Mouse (Mus musculus) splenic B cell, adult 2 months (primary cell): ENCODE results near the gene Zcchc10.
"Not testable (repeated sequence)": the region's sequence is repeated elsewhere in the genome, so short reads cannot be mapped to it uniquely, and the experiment has no call there.

Source experiments
- DNase-seq: peaks from one replicate; pipeline ENCODE4 v3.0.0-alpha.2; 2011; ENCODE audit warnings: low read depth, low spot score
- H3K27me3 ChIP-seq: 2 replicates; pipeline ENCODE4 v1.6.1; 2012; ENCODE audit warnings: mild to moderate bottlenecking, low read length, moderate library complexity, mixed read lengths; ENCODE audit not compliant: control insufficient read depth, poor library complexity, insufficient read depth, severe bottlenecking
- H3K36me3 ChIP-seq: 2 replicates; pipeline ENCODE4 v1.6.1; 2012; ENCODE audit warnings: mild to moderate bottlenecking, low read length, moderate library complexity, mixed read lengths; ENCODE audit not compliant: control insufficient read depth, poor library complexity, insufficient read depth, severe bottlenecking

The Zcchc10 gene

GRCm38 (mm10) chr11:53336182-53336571, 11.7 kb downstream of the Zcchc10 start:
- Histone ChIP-seq H3K27me3 (no peaks in the 10 kb centered on the region), H3K36me3 (0 out of 2 replicates have a peak, but pooled peaks cover under 1% of the 10 kb centered on the region)
- no peak for DNase-seq

- no peak for DNase-seq
- Histone ChIP-seq H3K27me3 (no peaks in the 10 kb centered on the region), H3K36me3 (no peaks in the 10 kb centered on the region)
Measured at GRCm38 (mm10) chr11:53336924-53337323, 12.4 kb downstream of the Zcchc10 start.

- Histone ChIP-seq H3K36me3 (no peaks in the 10 kb centered on the region), H3K27me3 (no peaks in the 10 kb centered on the region)
- DNase-seq = no peak
Measured at GRCm38 (mm10) chr11:53337684-53338083, 13.2 kb downstream of the Zcchc10 start.

- H3K36me3 ChIP-seq, H3K27me3 ChIP-seq, DNase-seq: not testable (repeated sequence)
Measured at GRCm38 (mm10) chr11:53341019-53341418, 16.5 kb downstream of the Zcchc10 start.

GRCm38 (mm10) chr11:53342711-53343110, 18.2 kb downstream of the Zcchc10 start:
- peak; percentile 76 for DNase-seq
- Histone ChIP-seq H3K27me3 (no peaks in the 10 kb centered on the region), H3K36me3 (no peaks in the 10 kb centered on the region)

GRCm38 (mm10) chr11:53345328-53345727, 20.8 kb downstream of the Zcchc10 start:
- Histone ChIP-seq H3K36me3 (no peaks in the 10 kb centered on the region), H3K27me3 (no peaks in the 10 kb centered on the region)
- peak; percentile 13 for DNase-seq

- DNase-seq = no peak
- H3K27me3 ChIP-seq = no peaks in the 10 kb centered on the region
Measured at GRCm38 (mm10) chr11:53345738-53346137, 21.3 kb downstream of the Zcchc10 start.

GRCm38 (mm10) chr11:53350291-53351223, 26.1 kb downstream of the Zcchc10 start, which contains the start of gene Aff4:
Gene Aff4, plus strand, starts transcription at chr11:53350833.
- DNase-seq = peak; percentile 95
- peaks cover 2% of the 10 kb centered on the region; the same call in 1 of the 2 replicates for H3K36me3 ChIP-seq
- H3K27me3 ChIP-seq = no peaks in the 10 kb centered on the region

More at GRCm38 (mm10) chr11:53345738-53346137, 21.3 kb downstream of the Zcchc10 start:
- H3K36me3 ChIP-seq = no peaks in the 10 kb centered on the region

- Histone ChIP-seq H3K27me3 (no peaks in the 10 kb centered on the region), H3K36me3 (peaks cover 2% of the 10 kb centered on the region; the same call in 1 of the 2 replicates)
- DNase-seq = peak; percentile 72
Measured at GRCm38 (mm10) chr11:53351224-53351942, 26.9 kb downstream of the Zcchc10 start.

GRCm38 (mm10) chr11:53351943-53352590, 27.6 kb downstream of the Zcchc10 start:
- peaks cover 2% of the 10 kb centered on the region; the same call in 1 of the 2 replicates for H3K36me3 ChIP-seq
- no peaks in the 10 kb centered on the region for H3K27me3 ChIP-seq
- DNase-seq = peak; percentile 41

- DNase-seq = no peak
- H3K27me3 ChIP-seq = no peaks in the 10 kb centered on the region
- peaks cover 2% of the 10 kb centered on the region; the same call in 1 of the 2 replicates for H3K36me3 ChIP-seq
Measured at GRCm38 (mm10) chr11:53358504-53359155, 34.2 kb downstream of the Zcchc10 start.

- 0 out of 2 replicates have a peak, but pooled peaks cover 1% of the 10 kb centered on the region for H3K36me3 ChIP-seq
- no peaks in the 10 kb centered on the region for H3K27me3 ChIP-seq
- no peak for DNase-seq
Measured at GRCm38 (mm10) chr11:53367032-53367431, 42.6 kb downstream of the Zcchc10 start.

- peaks cover 11% of the 10 kb centered on the region; the same call in 1 of the 2 replicates for H3K36me3 ChIP-seq
- no peaks in the 10 kb centered on the region for H3K27me3 ChIP-seq
- no peak for DNase-seq
Measured at GRCm38 (mm10) chr11:53378918-53379317, 54.4 kb downstream of the Zcchc10 start.
